Mouse (Mus musculus) embryonic facial prominence, embryonic 12.5 days (tissue): ENCODE measurements at regions not wholly inside any gene's neighbourhood (a gene's known extent, or its start where the extent isn't known, plus 50 kb on each side); places are given as distances from the start of the nearest gene placed in this dataset.

Source experiments
- ATAC-seq: fragments of 200-750 bp; cut with Nextera tagmentation; 2 replicates; pipeline ENCODE4 v1.8.0; 2017; ENCODE audit not compliant: insufficient number of reproducible peaks, insufficient read depth, low FRiP score, low TSS enrichment
- H3K27ac ChIP-seq: fragments of 300-500 bp; sonication (generic); 2 replicates; pipeline ENCODE4 v1.5.1; 2016; ENCODE audit warnings: mild to moderate bottlenecking
- H3K27me3 ChIP-seq: fragments of 300-500 bp; sonication (generic); 2 replicates; pipeline ENCODE4 v1.6.1; 2016; ENCODE audit warnings: mild to moderate bottlenecking, moderate library complexity
- H3K36me3 ChIP-seq: fragments of 300-500 bp; sonication (generic); 2 replicates; pipeline ENCODE4 v1.6.1; 2016; ENCODE audit warnings: mild to moderate bottlenecking
- H3K4me1 ChIP-seq: fragments of 300-500 bp; sonication (generic); 2 replicates; pipeline ENCODE4 v1.6.1; 2016
- H3K4me2 ChIP-seq: fragments of 300-500 bp; sonication (generic); replicated peaks from 2 replicates; pipeline ENCODE4 v1.6.1; 2016; ENCODE audit warnings: mild to moderate bottlenecking, moderate library complexity
- H3K4me3 ChIP-seq: fragments of 300-500 bp; sonication (generic); 2 replicates; pipeline ENCODE4 v1.5.1; 2016; ENCODE audit warnings: mild to moderate bottlenecking
- H3K9ac ChIP-seq: fragments of 300-500 bp; sonication (generic); 2 replicates; pipeline ENCODE4 v1.6.1; 2016; ENCODE audit warnings: mild to moderate bottlenecking, moderate library complexity
- H3K9me3 ChIP-seq: fragments of 300-500 bp; sonication (generic); 2 replicates; pipeline ENCODE4 v1.6.1; 2016; ENCODE audit warnings: mild to moderate bottlenecking, moderate library complexity
- WGBS: fragments of 180-500 bp; shearing (Covaris S2); methylation state at CpG from one replicate; pipeline ENCODE4 v1.1.7; 2016; 5-methylcytosine and 5-hydroxymethylcytosine counted together

- Histone ChIP-seq H3K9me3 (no peaks in the 10 kb centered on the region), H3K27ac (no peak overlapping the region), H3K4me2 (no peak overlapping the region), H3K4me3 (no peak overlapping the region), H3K27me3 (no peaks in the 10 kb centered on the region), H3K9ac (no peak overlapping the region), H3K4me1 (0 out of 2 replicates have a peak, but pooled peaks cover 2% of the 10 kb centered on the region), H3K36me3 (no peaks in the 10 kb centered on the region)
- no peak for ATAC-seq
- WGBS = 59% methylated on average over 4 of the region's 4 CpGs
These were observed 67.3 kb downstream of the C1d start for GRCm38 (mm10) chr11:17324651-17325050.

GRCm38 (mm10) chr11:17325731-17326646 lies 68.6 kb downstream of the C1d start:
- Histone ChIP-seq H3K4me3 (no peak overlapping the region), H3K27ac (no peak overlapping the region), H3K9me3 (no peaks in the 10 kb centered on the region), H3K36me3 (no peaks in the 10 kb centered on the region), H3K4me1 (0 out of 2 replicates have a peak, but pooled peaks cover 2% of the 10 kb centered on the region), H3K4me2 (no peak overlapping the region), H3K9ac (no peak overlapping the region), H3K27me3 (no peaks in the 10 kb centered on the region)
- 73% methylated on average over 10 of the region's 10 CpGs for WGBS
- ATAC-seq = no peak

- ATAC-seq = no peak
- Histone ChIP-seq H3K36me3 (no peaks in the 10 kb centered on the region), H3K27me3 (no peaks in the 10 kb centered on the region), H3K4me1 (0 out of 2 replicates have a peak, but pooled peaks cover 2% of the 10 kb centered on the region), H3K4me3 (no peak overlapping the region), H3K4me2 (no peak overlapping the region), H3K9ac (no peak overlapping the region), H3K27ac (no peak overlapping the region), H3K9me3 (no peaks in the 10 kb centered on the region)
- WGBS = 60% methylated on average over 4 of the region's 4 CpGs
These were observed 69.3 kb downstream of the C1d start for GRCm38 (mm10) chr11:17326695-17327094.

GRCm38 (mm10) chr11:17351476-17351875 lies 94.1 kb downstream of the C1d start:
- no peak for ATAC-seq
- Histone ChIP-seq H3K9me3 (no peaks in the 10 kb centered on the region), H3K4me3 (no peak overlapping the region), H3K27me3 (no peaks in the 10 kb centered on the region), H3K36me3 (no peaks in the 10 kb centered on the region), H3K4me2 (no peak overlapping the region), H3K9ac (no peak overlapping the region), H3K27ac (no peak overlapping the region), H3K4me1 (no peaks in the 10 kb centered on the region)
- WGBS = 91% methylated on average over 1 of the region's 1 CpGs

- H3K36me3 ChIP-seq = no peaks in the 10 kb centered on the region
- H3K27ac ChIP-seq = no peak overlapping the region
- no peaks in the 10 kb centered on the region for H3K27me3 ChIP-seq
- no peak overlapping the region for H3K4me3 ChIP-seq
- WGBS = 69% methylated on average over 17 of the region's 17 CpGs
- H3K9ac ChIP-seq = no peak overlapping the region
- no peak for ATAC-seq
- no peaks in the 10 kb centered on the region for H3K9me3 ChIP-seq
- H3K4me1 ChIP-seq = no peaks in the 10 kb centered on the region
- H3K4me2 ChIP-seq = no peak overlapping the region
These were observed 95.1 kb downstream of the C1d start for GRCm38 (mm10) chr11:17352148-17353130.

GRCm38 (mm10) chr11:17359698-17360254 lies 102.4 kb downstream of the C1d start:
- Histone ChIP-seq H3K36me3 (no peaks in the 10 kb centered on the region), H3K4me3 (no peak overlapping the region), H3K27me3 (no peaks in the 10 kb centered on the region), H3K27ac (no peak overlapping the region), H3K4me1 (0 out of 2 replicates have a peak, but pooled peaks cover 7% of the 10 kb centered on the region), H3K4me2 (no peak overlapping the region), H3K9ac (no peak overlapping the region), H3K9me3 (no peaks in the 10 kb centered on the region)
- WGBS = 95% methylated on average over 1 of the region's 1 CpGs
- ATAC-seq = no peak

GRCm38 (mm10) chr11:17377859-17378258 lies 120.5 kb downstream of the C1d start:
- 83% methylated on average over 3 of the region's 3 CpGs for WGBS
- Histone ChIP-seq H3K36me3 (no peaks in the 10 kb centered on the region), H3K9ac (no peak overlapping the region), H3K27me3 (no peaks in the 10 kb centered on the region), H3K27ac (no peak overlapping the region), H3K4me1 (no peaks in the 10 kb centered on the region), H3K4me2 (no peak overlapping the region), H3K9me3 (no peaks in the 10 kb centered on the region), H3K4me3 (no peak overlapping the region)
- ATAC-seq = no peak

GRCm38 (mm10) chr11:17386756-17387155 lies 129.4 kb downstream of the C1d start:
- 82% methylated on average over 3 of the region's 3 CpGs for WGBS
- no peak for ATAC-seq
- H3K4me1 ChIP-seq = no peaks in the 10 kb centered on the region
- no peak overlapping the region for H3K27ac ChIP-seq
- no peaks in the 10 kb centered on the region for H3K9me3 ChIP-seq
- H3K4me2 ChIP-seq = no peak overlapping the region
- no peak overlapping the region for H3K4me3 ChIP-seq
- no peaks in the 10 kb centered on the region for H3K27me3 ChIP-seq
- no peaks in the 10 kb centered on the region for H3K36me3 ChIP-seq
- no peak overlapping the region for H3K9ac ChIP-seq

- ATAC-seq = no peak
- WGBS = 79% methylated on average over 6 of the region's 6 CpGs
- Histone ChIP-seq H3K4me1 (no peaks in the 10 kb centered on the region), H3K36me3 (no peaks in the 10 kb centered on the region), H3K9ac (no peak overlapping the region), H3K4me3 (no peak overlapping the region), H3K4me2 (no peak overlapping the region), H3K27me3 (no peaks in the 10 kb centered on the region), H3K27ac (no peak overlapping the region), H3K9me3 (no peaks in the 10 kb centered on the region)
These were observed 136.5 kb downstream of the C1d start for GRCm38 (mm10) chr11:17393832-17394231.

- no peaks in the 10 kb centered on the region for H3K9me3 ChIP-seq
- H3K4me1 ChIP-seq = no peaks in the 10 kb centered on the region
- no peak overlapping the region for H3K4me3 ChIP-seq
- 13% methylated on average over 1 of the region's 1 CpGs for WGBS
- no peak overlapping the region for H3K4me2 ChIP-seq
- H3K36me3 ChIP-seq = no peaks in the 10 kb centered on the region
- no peak for ATAC-seq
- H3K9ac ChIP-seq = no peak overlapping the region
- no peak overlapping the region for H3K27ac ChIP-seq
- no peaks in the 10 kb centered on the region for H3K27me3 ChIP-seq
These were observed 157.2 kb downstream of the C1d start for GRCm38 (mm10) chr11:17414531-17414930.

- Histone ChIP-seq H3K4me1 (no peaks in the 10 kb centered on the region), H3K4me3 (no peak overlapping the region), H3K36me3 (no peaks in the 10 kb centered on the region), H3K4me2 (no peak overlapping the region), H3K27ac (no peak overlapping the region), H3K27me3 (no peaks in the 10 kb centered on the region), H3K9ac (no peak overlapping the region), H3K9me3 (no peaks in the 10 kb centered on the region)
- ATAC-seq = no peak
- WGBS = 39% methylated on average over 1 of the region's 1 CpGs
These were observed 157.8 kb downstream of the C1d start for GRCm38 (mm10) chr11:17415144-17415543.
